Mouse (Mus musculus) heart, adult 2 months (tissue): ENCODE results near the gene Opalin. TPM values are rescaled to one million over a fixed set of nuclear protein-coding genes. Genes with fewer than 3 reads are reported as not detected.

Experiments used
- DNase-seq, 2 experiments: peaks; one replicate each; pipeline ENCODE4 v3.0.0; 2021
- H3K27ac ChIP-seq: fragments of 200-600 bp; 2 replicates; pipeline ENCODE4 v1.8.1; 2022
- H3K27me3 ChIP-seq: fragments of 200-500 bp; 2 replicates; pipeline ENCODE4 v1.6.1; 2012; ENCODE audit warnings: mild to moderate bottlenecking, low read length, inconsistent platforms, mixed read lengths; ENCODE audit not compliant: control insufficient read depth, insufficient read depth
- H3K36me3 ChIP-seq: fragments of 200-500 bp; 2 replicates; pipeline ENCODE4 v1.6.1; 2012; ENCODE audit warnings: low read length, inconsistent platforms; ENCODE audit not compliant: control insufficient read depth, insufficient read depth
- H3K4me1 ChIP-seq: fragments of 200-500 bp; 2 replicates; pipeline ENCODE4 v1.6.1; 2011; ENCODE audit warnings: low read length; ENCODE audit not compliant: control insufficient read depth, insufficient read depth
- H3K4me3 ChIP-seq: fragments of 200-600 bp; 2 replicates; pipeline ENCODE4 v1.8.1; 2022
- H3K79me2 ChIP-seq: fragments of 200-500 bp; replicated peaks from 2 replicates; pipeline ENCODE4 v1.6.1; 2012; ENCODE audit warnings: mild to moderate bottlenecking, inconsistent platforms, low read length, moderate library complexity, mixed read lengths; ENCODE audit not compliant: control insufficient read depth, insufficient read depth
- H3K9ac ChIP-seq: fragments of 200-500 bp; 2 replicates; pipeline ENCODE4 v1.6.1; 2012; ENCODE audit warnings: low read depth, mild to moderate bottlenecking, control low read depth, inconsistent platforms, low read length, mixed read lengths
- CTCF ChIP-seq: fragments of 200-600 bp; IDR thresholded peaks from 2 replicates; pipeline ENCODE4 v1.8.1; 2022; ENCODE audit warnings: antibody characterized with exemption, mild to moderate bottlenecking, moderate library complexity
- EP300 ChIP-seq: fragments of 200-500 bp; IDR thresholded peaks from 2 replicates; pipeline ENCODE4 v1.6.1; 2011; ENCODE audit warnings: low read depth, low read length, control low read depth; ENCODE audit not compliant: insufficient read depth
- POLR2A ChIP-seq: fragments of 200-500 bp; IDR thresholded peaks from 2 replicates; pipeline ENCODE4 v1.6.1; 2011; ENCODE audit warnings: mild to moderate bottlenecking, low read depth, low read length, control low read depth; ENCODE audit not compliant: insufficient read depth
- WGBS: fragments of 180-500 bp; shearing (Covaris S2); methylation state at CpG from one replicate; pipeline ENCODE4 v1.1.7; 2018; 5-methylcytosine and 5-hydroxymethylcytosine counted together
- intact Hi-C: fragments of 180-260 bp; cut with DNase I; formaldehyde crosslinking; loops from one replicate; pipeline ENCODE4 v1.15.1; 2025
- polyA plus RNA-seq: library from polyadenylated mRNA; depleted of rRNA; stranded (reverse); fragments of >200 nt; gene quantifications from 2 replicates; pipeline ENCODE4 v1.2.3, GENCODE M21; 2012
- total RNA-seq, 2 experiments: library from RNA; stranded (reverse); gene quantifications; 2 replicates each; pipeline ENCODE4 v1.2.3; 2021

Gene Opalin
- total and polyA plus RNA-seq, 3 experiments = not detected

GRCm38 (mm10) chr19:41073746-41074455 lies 3.0 kb downstream of the Opalin start:
- no peaks in the 10 kb centered on the region for H3K36me3 ChIP-seq
- no peak overlapping the region for H3K9ac ChIP-seq
- no peaks in the 10 kb centered on the region for H3K79me2 ChIP-seq
- TF ChIP-seq EP300 (no peak), POLR2A (no peak)
- H3K4me1 ChIP-seq = no peaks in the 10 kb centered on the region
- H3K27ac ChIP-seq = no peak overlapping the region
- DNase-seq = no peak
- no peaks in the 10 kb centered on the region for H3K27me3 ChIP-seq
- WGBS = 84% methylated on average over 14 of the region's 14 CpGs
- H3K4me3 ChIP-seq = no peak overlapping the region
- intact Hi-C loops = no loop called here

GRCm38 (mm10) chr19:41071500-41071899 lies 5.4 kb downstream of the Opalin start:
- H3K79me2 ChIP-seq = no peaks in the 10 kb centered on the region
- H3K27me3 ChIP-seq = no peaks in the 10 kb centered on the region
- intact Hi-C loops = no loop called here
- no peak overlapping the region for H3K9ac ChIP-seq
- WGBS = 4% methylated on average over 8 of the region's 8 CpGs
- TF ChIP-seq EP300 (0 out of 2 replicates have a peak, but pooled peaks have one; percentile 60), CTCF (no peak; the same call in 1 of the 2 replicates)
- DNase-seq = peak; percentile 80 to 87
- no peak overlapping the region for H3K4me3 ChIP-seq
- H3K4me1 ChIP-seq = no peaks in the 10 kb centered on the region
- no peaks in the 10 kb centered on the region for H3K36me3 ChIP-seq
- H3K27ac ChIP-seq = no peak overlapping the region

GRCm38 (mm10) chr19:41054702-41055101 lies 22.2 kb downstream of the Opalin start:
- H3K4me3 ChIP-seq = no peak overlapping the region
- 0 out of 2 replicates have a peak, but pooled peaks cover 2% of the 10 kb centered on the region for H3K4me1 ChIP-seq
- DNase-seq = no peak
- WGBS = 50% methylated on average over 4 of the region's 4 CpGs
- H3K27me3 ChIP-seq = no peaks in the 10 kb centered on the region
- no peak overlapping the region for H3K9ac ChIP-seq
- H3K36me3 ChIP-seq = no peaks in the 10 kb centered on the region
- no peak overlapping the region for H3K27ac ChIP-seq
- TF ChIP-seq CTCF = no peak
- no peak for TF ChIP-seq POLR2A
- no peak for TF ChIP-seq EP300
- intact Hi-C loops = no loop called here
- H3K79me2 ChIP-seq = no peaks in the 10 kb centered on the region

GRCm38 (mm10) chr19:41053530-41053929 lies 23.4 kb downstream of the Opalin start:
- no peaks in the 10 kb centered on the region for H3K36me3 ChIP-seq
- H3K9ac ChIP-seq = no peak overlapping the region
- H3K4me3 ChIP-seq = no peak overlapping the region
- 33% methylated on average over 10 of the region's 10 CpGs for WGBS
- 0 out of 2 replicates have a peak, but pooled peaks cover 2% of the 10 kb centered on the region for H3K4me1 ChIP-seq
- no peak for TF ChIP-seq EP300
- no peak for TF ChIP-seq POLR2A
- peak; percentile 57 for TF ChIP-seq CTCF
- intact Hi-C loops = no loop called here
- no peak overlapping the region for H3K27ac ChIP-seq
- H3K79me2 ChIP-seq = no peaks in the 10 kb centered on the region
- peak in 1 of 2 experiments; percentile 24 for DNase-seq
- H3K27me3 ChIP-seq = no peaks in the 10 kb centered on the region

- no peak overlapping the region for H3K4me3 ChIP-seq
- no peak overlapping the region for H3K27ac ChIP-seq
- no peak overlapping the region for H3K9ac ChIP-seq
- no peaks in the 10 kb centered on the region for H3K79me2 ChIP-seq
- H3K4me1 ChIP-seq = 0 out of 2 replicates have a peak, but pooled peaks cover 2% of the 10 kb centered on the region
- intact Hi-C loops = no loop called here
- TF ChIP-seq CTCF = no peak
- TF ChIP-seq POLR2A = no peak
- no peak for TF ChIP-seq EP300
- no peaks in the 10 kb centered on the region for H3K27me3 ChIP-seq
- DNase-seq = no peak
- WGBS = 71% methylated on average over 5 of the region's 5 CpGs
- no peaks in the 10 kb centered on the region for H3K36me3 ChIP-seq
Measured at GRCm38 (mm10) chr19:41052247-41052646, 24.7 kb downstream of the Opalin start.

- no peak overlapping the region for H3K9ac ChIP-seq
- no peak overlapping the region for H3K27ac ChIP-seq
- H3K4me3 ChIP-seq = no peak overlapping the region
- no peak for TF ChIP-seq POLR2A
- no peaks in the 10 kb centered on the region for H3K27me3 ChIP-seq
- no peaks in the 10 kb centered on the region for H3K36me3 ChIP-seq
- 0 out of 2 replicates have a peak, but pooled peaks cover 2% of the 10 kb centered on the region for H3K4me1 ChIP-seq
- DNase-seq = no peak
- H3K79me2 ChIP-seq = no peaks in the 10 kb centered on the region
- intact Hi-C loops = no loop called here
- WGBS = 81% methylated on average over 1 of the region's 1 CpGs
Measured at GRCm38 (mm10) chr19:41051714-41052113, 25.2 kb downstream of the Opalin start.
